27 mouse cellular contexts compared by ENCODE assay signal in genomic region chr15:28502820-28503219, GRCm38 (mm10).
DNase-seq lines count a peak whose midpoint lies in the region; ATAC-seq and TF ChIP-seq lines count a peak whose summit lies in the region.
"Had no signal": no experiment of that assay in that cellular context is flagged by ENCODE, and none has a peak within 500 bp of the region (broad histone marks: within the 10 kb centered on the region; RNA-seq: fewer than 3 reads in every experiment).

No protein-coding gene starts in this region.

- H3K4me3 ChIP-seq in forebrain, embryonic 16.5 days (replicated peaks; ENCODE audit: low read length) = no peak overlapping the region
- no peak overlapping the region for H3K4me3 ChIP-seq in forebrain, embryonic 10.5 days
- H3K4me3 ChIP-seq in lung, embryonic 14.5 days (ENCODE audit: low read depth, low read length) = no peak overlapping the region
- no peak overlapping the region for H3K4me3 ChIP-seq in lung, adult 2 months (replicated peaks; ENCODE audit: extremely low read depth, low read depth, low read length)
- H3K4me3 ChIP-seq in intestine, postnatal 0 days (ENCODE audit: low read depth, low read length) = no peak overlapping the region
- H3K4me3 ChIP-seq: embryonic facial prominence, embryonic 12.5 days; erythroblast, embryonic 14.5 days; gastrocnemius, adult 2 months; hindbrain, embryonic 15.5 days; kidney, embryonic 15.5 days; limb, embryonic 15.5 days had no signal

- H3K27ac ChIP-seq in forebrain, embryonic 16.5 days (ENCODE audit: low read length) = no peak overlapping the region
- H3K27ac ChIP-seq in forebrain, embryonic 10.5 days = no peak overlapping the region
- no peak overlapping the region for H3K27ac ChIP-seq in lung, embryonic 14.5 days (ENCODE audit: low read depth)
- H3K27ac ChIP-seq in intestine, postnatal 0 days (ENCODE audit: low read depth, low read length) = no peak overlapping the region
- H3K27ac ChIP-seq: embryonic facial prominence, embryonic 12.5 days; gastrocnemius, adult 2 months; hindbrain, embryonic 15.5 days; kidney, embryonic 15.5 days; limb, embryonic 15.5 days; liver, embryonic 14.5 days had no signal

- peak; percentile 58; the same call in 1 of the 2 replicates for ATAC-seq in forebrain, embryonic 16.5 days
- no peak for ATAC-seq in lung, embryonic 14.5 days (ENCODE audit: insufficient read depth)
- no peak for ATAC-seq in megakaryocyte, adult 5-6 weeks (ENCODE audit: poor library complexity, severe bottlenecking)
- no peak for ATAC-seq in intestine, postnatal 0 days
- ATAC-seq: intestine, embryonic 16.5 days; Patski had no signal

- H3K27me3 ChIP-seq in forebrain, embryonic 16.5 days (replicated peaks; ENCODE audit: control insufficient read depth, insufficient read depth, low read length) = no peaks in the 10 kb centered on the region
- H3K27me3 ChIP-seq in forebrain, embryonic 10.5 days (ENCODE audit: poor library complexity, severe bottlenecking) = no peaks in the 10 kb centered on the region
- H3K27me3 ChIP-seq in lung, embryonic 14.5 days (ENCODE audit: insufficient read depth, low read length) = no peaks in the 10 kb centered on the region
- no peaks in the 10 kb centered on the region for H3K27me3 ChIP-seq in intestine, postnatal 0 days (replicated peaks; ENCODE audit: control insufficient read depth, insufficient read depth, low read length)
- H3K27me3 ChIP-seq: CH12.LX; embryonic facial prominence, embryonic 12.5 days; hindbrain, embryonic 15.5 days; kidney, embryonic 15.5 days; limb, embryonic 15.5 days had no signal

- H3K36me3 ChIP-seq in forebrain, embryonic 16.5 days (ENCODE audit: control insufficient read depth, insufficient read depth) = no peaks in the 10 kb centered on the region
- H3K36me3 ChIP-seq in forebrain, embryonic 10.5 days (replicated peaks) = no peaks in the 10 kb centered on the region
- no peaks in the 10 kb centered on the region for H3K36me3 ChIP-seq in lung, embryonic 14.5 days (ENCODE audit: insufficient read depth)
- H3K36me3 ChIP-seq in intestine, postnatal 0 days (ENCODE audit: control insufficient read depth, insufficient read depth) = no peaks in the 10 kb centered on the region
- H3K36me3 ChIP-seq: embryonic facial prominence, embryonic 12.5 days; G1E; hindbrain, embryonic 15.5 days; kidney, embryonic 15.5 days; limb, embryonic 15.5 days had no signal

- no peak overlapping the region for H3K9ac ChIP-seq in forebrain, embryonic 16.5 days (replicated peaks; ENCODE audit: low read depth, low read length)
- no peak overlapping the region for H3K9ac ChIP-seq in lung, embryonic 14.5 days
- H3K9ac ChIP-seq in intestine, postnatal 0 days (ENCODE audit: low read depth, low read length) = no peak overlapping the region
- H3K9ac ChIP-seq: embryonic facial prominence, embryonic 12.5 days; hindbrain, embryonic 15.5 days; kidney, embryonic 15.5 days; limb, embryonic 15.5 days; liver, embryonic 14.5 days had no signal

- no peak for TF ChIP-seq CTCF in lung, embryonic 14.5 days (IDR thresholded peaks at IDR 0.05; ENCODE audit: low read depth)
- no peak for TF ChIP-seq CTCF in lung, adult 2 months (IDR thresholded peaks at IDR 0.05; ENCODE audit: insufficient read depth, low read length)
- no peak for TF ChIP-seq CTCF in intestine, postnatal 0 days (IDR thresholded peaks at IDR 0.05; ENCODE audit: low read depth)

- WGBS in forebrain, embryonic 16.5 days = 55% methylated on average over 4 of the region's 4 CpGs
- 72% methylated on average over 4 of the region's 4 CpGs for WGBS in forebrain, embryonic 10.5 days
- WGBS in lung, embryonic 14.5 days = 42% methylated on average over 4 of the region's 4 CpGs
- WGBS in lung, adult 2 months = 49% methylated on average over 4 of the region's 4 CpGs
- 42% methylated on average over 4 of the region's 4 CpGs for WGBS in intestine, postnatal 0 days

- no peaks in the 10 kb centered on the region for H3K4me1 ChIP-seq in forebrain, embryonic 16.5 days (replicated peaks; ENCODE audit: control insufficient read depth, insufficient read depth, low read length)
- H3K4me1 ChIP-seq in forebrain, embryonic 10.5 days = no peaks in the 10 kb centered on the region
- H3K4me1 ChIP-seq in lung, embryonic 14.5 days (ENCODE audit: insufficient read depth) = no peaks in the 10 kb centered on the region
- no peaks in the 10 kb centered on the region for H3K4me1 ChIP-seq in lung, adult 2 months (ENCODE audit: control insufficient read depth, insufficient read depth, low read length)
- H3K4me1 ChIP-seq in intestine, postnatal 0 days (replicated peaks; ENCODE audit: control insufficient read depth, insufficient read depth, low read length) = no peaks in the 10 kb centered on the region
- H3K4me1 ChIP-seq: embryonic facial prominence, embryonic 12.5 days; hindbrain, embryonic 15.5 days; kidney, embryonic 15.5 days; limb, embryonic 15.5 days had no signal

- H3K4me2 ChIP-seq in forebrain, embryonic 16.5 days (ENCODE audit: low read length) = no peak overlapping the region
- H3K4me2 ChIP-seq in lung, embryonic 14.5 days = no peak overlapping the region
- H3K4me2 ChIP-seq in intestine, postnatal 0 days (replicated peaks; ENCODE audit: low read depth) = no peak overlapping the region
- H3K4me2 ChIP-seq: embryonic facial prominence, embryonic 12.5 days; hindbrain, embryonic 15.5 days; kidney, embryonic 15.5 days; limb, embryonic 15.5 days had no signal

- TF ChIP-seq POLR2A in lung, adult 2 months (IDR thresholded peaks at IDR 0.05; ENCODE audit: borderline replicate concordance, extremely low read depth, low read depth, low read length) = no peak

- H3K9me3 ChIP-seq in forebrain, embryonic 16.5 days (ENCODE audit: control insufficient read depth, low read length) = no peaks in the 10 kb centered on the region; the same call in 1 of the 2 replicates
- no peaks in the 10 kb centered on the region for H3K9me3 ChIP-seq in forebrain, embryonic 10.5 days
- no peaks in the 10 kb centered on the region for H3K9me3 ChIP-seq in lung, embryonic 14.5 days (ENCODE audit: low read depth, low read length)
- no peaks in the 10 kb centered on the region for H3K9me3 ChIP-seq in intestine, postnatal 0 days (ENCODE audit: control insufficient read depth)
- H3K9me3 ChIP-seq: embryonic facial prominence, embryonic 12.5 days; hindbrain, embryonic 15.5 days; kidney, embryonic 15.5 days; limb, embryonic 15.5 days had no signal

- no peak for DNase-seq in forebrain, embryonic 10.5 days (ENCODE audit: extremely low spot score, low spot score)
- DNase-seq in lung, embryonic 14.5 days = peak; percentile 13
- no peak for DNase-seq in lung, adult 2 months
- peak; percentile 13 for DNase-seq in embryo, embryonic 11 days
- DNase-seq: adrenal gland, postnatal 36 days; B cell, adult 2 months; cerebellum, adult 18-20 months; cerebellum, postnatal 25 days; gastrocnemius, adult 2 months; heart, postnatal 36 days; kidney, postnatal 4 days; left cerebral cortex, postnatal 4 days; lung, postnatal 4 days; right cerebral cortex, postnatal 14 days had no signal

Comparison
In these comparisons a context has a peak if more than half of its experiments do, and no peak if none do; other contexts are left out.
1. DNase-seq: peak in lung, embryonic 14.5 days (single experiment) and embryo, embryonic 11 days (single experiment); none in forebrain, embryonic 10.5 days (single experiment) and lung, adult 2 months (single experiment).